Mouse (Mus musculus): Measurements from ENCODE around the gene Gm20498. TPM values are rescaled to one million over a fixed set of nuclear protein-coding genes. Genes with fewer than 3 reads are reported as not detected.

Gene Gm20498
- polyA plus RNA-seq, 1 experiment from 2014 or later, result 29.6 TPM

Other genes starting within 250 kb of the Gm20498 start
- gene Slc8a3, start 199.7 kb downstream of the Gm20498 start, polyA plus RNA-seq (2014; fragmentation: Nextera tagmentation; extraction: Ambion mirVana), result 0.58 and 0.79 TPM in 2 replicates
- gene Gm4787, start 153.4 kb downstream of the Gm20498 start, polyA plus RNA-seq (2014; fragmentation: Nextera tagmentation; extraction: Ambion mirVana), result 0.24 and 0.26 TPM in 2 replicates
- gene Adam4, start 111.0 kb downstream of the Gm20498 start, polyA plus RNA-seq (2014; fragmentation: Nextera tagmentation; extraction: Ambion mirVana), result 0.27 and 0.61 TPM in 2 replicates
- gene Cox16, start 47.8 kb downstream of the Gm20498 start, polyA plus RNA-seq (2014; fragmentation: Nextera tagmentation; extraction: Ambion mirVana), result 120 and 133 TPM in 2 replicates
- gene Synj2bp, start within 50 bp of the Gm20498 start, polyA plus RNA-seq (2014; fragmentation: Nextera tagmentation; extraction: Ambion mirVana), result 30.9 and 36.4 TPM in 2 replicates
- 0.14 and 0.32 TPM in 2 replicates for gene Adam21, start 35.6 kb upstream of the Gm20498 start, polyA plus RNA-seq (2014; fragmentation: Nextera tagmentation; extraction: Ambion mirVana)
- gene Med6, start 62.1 kb upstream of the Gm20498 start, polyA plus RNA-seq (2014; fragmentation: Nextera tagmentation; extraction: Ambion mirVana), result 97.4 and 97.9 TPM in 2 replicates
- 0.86 and 0.89 TPM in 2 replicates for gene Ttc9, start 98.3 kb upstream of the Gm20498 start, polyA plus RNA-seq (2014; fragmentation: Nextera tagmentation; extraction: Ambion mirVana)
- 1.3 and 1.4 TPM in 2 replicates for gene Map3k9, start 248.3 kb upstream of the Gm20498 start, polyA plus RNA-seq (2014; fragmentation: Nextera tagmentation; extraction: Ambion mirVana)

All from embryonic facial prominence, embryonic 11.5 days (tissue).